Mouse (Mus musculus): ENCODE data around the gene Gm20388.

GRCm38 (mm10) chr8:123854733-123855475 is 3944.3 kb downstream of the Gm20388 start:
- no peak for TF ChIP-seq CTCF (IDR thresholded peaks at IDR 0.05; ENCODE audit: low read depth)
- TF ChIP-seq EP300 (optimal IDR thresholded peaks at IDR 0.05), result no peak
